Mouse (Mus musculus) layer of hippocampus, adult 18-20 months (tissue): ENCODE data around the gene Efna4. TPM values are rescaled to one million over a fixed set of nuclear protein-coding genes. Genes with fewer than 3 reads are reported as not detected.

Source experiments
- DNase-seq, 2 experiments: peaks; one replicate each; pipeline ENCODE4 v3.0.0; 2022; ENCODE audit warnings: low spot score in 2 of 2
- total RNA-seq, 2 experiments: library from RNA; stranded (reverse); gene quantifications; 2 replicates each; pipeline ENCODE4 v1.2.3; 2021

Gene Efna4
- total RNA-seq, 2 experiments from 2014 or later: 0.53 to 0.77 TPM

GRCm38 (mm10) chr3:89364631-89365030, 26.8 kb upstream of the Efna4 start:
- DNase-seq: no peak

- no peak for DNase-seq
Measured at GRCm38 (mm10) chr3:89361675-89362074, 23.8 kb upstream of the Efna4 start, which contains the start of gene Dcst2. TSS of gene Dcst2 (plus strand) at chr3:89361975.

- DNase-seq: no peak
Measured at GRCm38 (mm10) chr3:89360237-89360636, 22.4 kb upstream of the Efna4 start.

GRCm38 (mm10) chr3:89359630-89360029, 21.8 kb upstream of the Efna4 start:
- DNase-seq: peak in 1 of 2 experiments; percentile 36

GRCm38 (mm10) chr3:89356029-89356428, 18.2 kb upstream of the Efna4 start:
- DNase-seq: no peak

- no peak for DNase-seq
Measured at GRCm38 (mm10) chr3:89355512-89355902, 17.7 kb upstream of the Efna4 start.

- peak; percentile 80 to 93 for DNase-seq
Measured at GRCm38 (mm10) chr3:89354816-89355511, 17.1 kb upstream of the Efna4 start.

- DNase-seq: no peak
Measured at GRCm38 (mm10) chr3:89351271-89351670, 13.4 kb upstream of the Efna4 start.

GRCm38 (mm10) chr3:89349869-89350501, 12.2 kb upstream of the Efna4 start, which contains the start of gene Adam15:
TSS of gene Adam15 (minus strand) at chr3:89349996.
- peak; percentile 85 to 93 for DNase-seq

- DNase-seq: no peak
Measured at GRCm38 (mm10) chr3:89348911-89349868, 11.4 kb upstream of the Efna4 start.

- DNase-seq: no peak
Measured at GRCm38 (mm10) chr3:89347916-89348315, 10.1 kb upstream of the Efna4 start.

- no peak for DNase-seq
Measured at GRCm38 (mm10) chr3:89346815-89347540, 9.2 kb upstream of the Efna4 start.

- DNase-seq: no peak
Measured at GRCm38 (mm10) chr3:89343279-89343678, 5.5 kb upstream of the Efna4 start.

GRCm38 (mm10) chr3:89341794-89342193, 4.0 kb upstream of the Efna4 start:
- no peak for DNase-seq

- peak; percentile 69 to 81 for DNase-seq
Measured at GRCm38 (mm10) chr3:89340465-89340864, 2.6 kb upstream of the Efna4 start.

- peak; percentile 56 to 87 for DNase-seq
Measured at GRCm38 (mm10) chr3:89339416-89339815, 1.6 kb upstream of the Efna4 start.

GRCm38 (mm10) chr3:89337062-89337720, 637 bp downstream of the Efna4 start:
- no peak for DNase-seq

- no peak for DNase-seq
Measured at GRCm38 (mm10) chr3:89336529-89336928, 1.3 kb downstream of the Efna4 start.

- no peak for DNase-seq
Measured at GRCm38 (mm10) chr3:89333053-89333452, 4.8 kb downstream of the Efna4 start.

GRCm38 (mm10) chr3:89332476-89332875, 5.4 kb downstream of the Efna4 start:
- DNase-seq: no peak
